ENCODE assay signal across 8 mouse cellular contexts in the genomic region with DNA sequence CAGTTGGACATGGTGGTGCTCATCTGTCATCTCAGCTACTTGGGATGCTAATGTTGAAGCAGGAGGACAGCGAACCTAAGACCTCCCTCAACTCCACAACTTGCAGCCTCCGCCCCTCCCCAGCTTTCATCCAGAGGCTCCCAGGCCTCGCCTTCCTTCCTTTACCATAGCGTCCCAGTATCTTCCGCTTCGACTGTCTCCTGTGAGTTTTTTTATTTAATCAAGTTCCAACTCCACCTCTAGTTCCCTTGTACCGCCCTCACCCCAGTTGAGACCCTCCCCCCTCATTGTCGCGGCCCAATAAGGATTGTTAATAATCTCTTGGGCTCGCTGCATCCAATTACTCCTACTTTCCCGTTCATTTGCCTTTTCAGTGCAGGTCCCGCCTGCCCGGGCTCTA. TPM values are rescaled to one million over a fixed set of nuclear protein-coding genes. Genes with fewer than 3 reads are reported as not detected.
DNase-seq lines count a peak whose midpoint lies in the region; ATAC-seq lines count a peak whose summit lies in the region.

No protein-coding gene starts in this region.

- no peaks in the 10 kb centered on the region for H3K9me3 ChIP-seq in lung, embryonic 16.5 days (ENCODE audit: control insufficient read depth, low read length)
- H3K9me3 ChIP-seq in hindbrain, embryonic 15.5 days = no peaks in the 10 kb centered on the region
- H3K9me3 ChIP-seq in liver, embryonic 15.5 days (replicated peaks) = no peaks in the 10 kb centered on the region

- no peaks in the 10 kb centered on the region for H3K36me3 ChIP-seq in lung, embryonic 16.5 days (ENCODE audit: control insufficient read depth, insufficient read depth, low read length)
- no peaks in the 10 kb centered on the region for H3K36me3 ChIP-seq in hindbrain, embryonic 15.5 days
- H3K36me3 ChIP-seq in liver, embryonic 15.5 days (replicated peaks) = no peaks in the 10 kb centered on the region

- H3K4me3 ChIP-seq in lung, embryonic 16.5 days (ENCODE audit: low read length) = peak overlapping the region; percentile 62
- H3K4me3 ChIP-seq in hindbrain, embryonic 15.5 days = peak overlapping the region; percentile 70
- peak overlapping the region; percentile 15; the same call in 1 of the 2 replicates for H3K4me3 ChIP-seq in liver, embryonic 15.5 days (replicated peaks)

- no peak for ATAC-seq in lung, embryonic 16.5 days (ENCODE audit: low read depth)
- ATAC-seq in hindbrain, embryonic 15.5 days (ENCODE audit: low FRiP score, low read depth) = no peak
- no peak for ATAC-seq in liver, embryonic 15.5 days (ENCODE audit: insufficient read depth)
- ATAC-seq in granulocyte monocyte progenitor cell, adult 5-6 weeks (replicated peaks; ENCODE audit: poor library complexity, severe bottlenecking) = no peak

- H3K27ac ChIP-seq in lung, embryonic 16.5 days (ENCODE audit: low read length) = peak overlapping the region; percentile 27; the same call in 1 of the 2 replicates
- peak overlapping the region; percentile 78 for H3K27ac ChIP-seq in hindbrain, embryonic 15.5 days (replicated peaks)
- H3K27ac ChIP-seq in liver, embryonic 15.5 days (replicated peaks) = no peak overlapping the region

- H3K9ac ChIP-seq in lung, embryonic 16.5 days (ENCODE audit: low read length) = no peak overlapping the region
- peak overlapping the region; percentile 48 for H3K9ac ChIP-seq in hindbrain, embryonic 15.5 days
- no peak overlapping the region for H3K9ac ChIP-seq in liver, embryonic 15.5 days

- no peak for DNase-seq in lung, postnatal 10 days
- peak; percentile 32 to 41 for DNase-seq in cerebellum, postnatal 36 days
- no peak for DNase-seq in thymus, postnatal 14 days
- no peak for DNase-seq in ovary, adult 18-20 months (ENCODE audit: low spot score)

- H3K27me3 ChIP-seq in lung, embryonic 16.5 days (ENCODE audit: control insufficient read depth, insufficient read depth, low read depth, low read length) = peaks cover 62% of the 10 kb centered on the region
- H3K27me3 ChIP-seq in hindbrain, embryonic 15.5 days = peaks cover 10% of the 10 kb centered on the region
- H3K27me3 ChIP-seq in liver, embryonic 15.5 days = peaks cover 94% of the 10 kb centered on the region

- peaks cover 39% of the 10 kb centered on the region for H3K4me1 ChIP-seq in lung, embryonic 16.5 days (replicated peaks; ENCODE audit: control insufficient read depth, insufficient read depth, low read length)
- peaks cover 81% of the 10 kb centered on the region for H3K4me1 ChIP-seq in hindbrain, embryonic 15.5 days (replicated peaks)
- peaks cover 25% of the 10 kb centered on the region for H3K4me1 ChIP-seq in liver, embryonic 15.5 days (replicated peaks)

- H3K4me2 ChIP-seq in lung, embryonic 16.5 days (ENCODE audit: low read depth, low read length) = peak overlapping the region; percentile 99
- peak overlapping the region; percentile 92 for H3K4me2 ChIP-seq in hindbrain, embryonic 15.5 days
- peak overlapping the region; percentile 76 for H3K4me2 ChIP-seq in liver, embryonic 15.5 days

- 6% methylated on average over 13 of the region's 13 CpGs for WGBS in lung, embryonic 16.5 days
- WGBS in hindbrain, embryonic 15.5 days = 2% methylated on average over 13 of the region's 13 CpGs
- WGBS in liver, embryonic 15.5 days (ENCODE audit: insufficient replicate concordance) = 5% methylated on average over 13 of the region's 13 CpGs

RNA-seq across cellular contexts. Expression of a gene that starts 0.5 kb away (rescaled TPM):
- 1.5 and 2.1 TPM in 2 replicates for polyA plus RNA-seq in lung, embryonic 16.5 days (2015; fragmentation: Nextera tagmentation; extraction: Ambion mirVana)
- 6.7 and 6.8 TPM in 2 replicates for polyA plus RNA-seq in hindbrain, embryonic 15.5 days (2015; fragmentation: Nextera tagmentation; extraction: Ambion mirVana)
- 0.05 TPM in 2 replicates for polyA plus RNA-seq in liver, embryonic 15.5 days (2015; fragmentation: Nextera tagmentation; extraction: Ambion mirVana)
- total RNA-seq in granulocyte monocyte progenitor cell, adult 5-6 weeks (2014; fragmentation: Nextera tagmentation) = 0.36 and 0.92 TPM in 2 replicates
- 0.05 TPM in 1 of 2 replicates, not detected in the other for total RNA-seq in granulocyte monocyte progenitor cell, adult 5-6 weeks (2017)

RNA-seq across cellular contexts. Expression of a gene that starts 17.8 kb away (rescaled TPM):
- 93.0 and 140 TPM in 2 replicates for polyA plus RNA-seq in lung, embryonic 16.5 days (2015; fragmentation: Nextera tagmentation; extraction: Ambion mirVana)
- polyA plus RNA-seq in hindbrain, embryonic 15.5 days (2015; fragmentation: Nextera tagmentation; extraction: Ambion mirVana) = 2.1 and 2.2 TPM in 2 replicates
- 13.8 and 14.2 TPM in 2 replicates for polyA plus RNA-seq in liver, embryonic 15.5 days (2015; fragmentation: Nextera tagmentation; extraction: Ambion mirVana)
- total RNA-seq in granulocyte monocyte progenitor cell, adult 5-6 weeks (2014; fragmentation: Nextera tagmentation) = 258 and 328 TPM in 2 replicates
- 107 and 112 TPM in 2 replicates for total RNA-seq in granulocyte monocyte progenitor cell, adult 5-6 weeks (2017)

RNA-seq across cellular contexts. Expression of a gene that starts 36.2 kb away (rescaled TPM):
- polyA plus RNA-seq in lung, embryonic 16.5 days (2015; fragmentation: Nextera tagmentation; extraction: Ambion mirVana) = 86.2 and 87.0 TPM in 2 replicates
- polyA plus RNA-seq in hindbrain, embryonic 15.5 days (2015; fragmentation: Nextera tagmentation; extraction: Ambion mirVana) = 60.3 and 70.4 TPM in 2 replicates
- 45.9 and 47.1 TPM in 2 replicates for polyA plus RNA-seq in liver, embryonic 15.5 days (2015; fragmentation: Nextera tagmentation; extraction: Ambion mirVana)
- 56.8 and 63.3 TPM in 2 replicates for total RNA-seq in granulocyte monocyte progenitor cell, adult 5-6 weeks (2014; fragmentation: Nextera tagmentation)
- 21.5 and 34.6 TPM in 2 replicates for total RNA-seq in granulocyte monocyte progenitor cell, adult 5-6 weeks (2017)

RNA-seq across cellular contexts. Expression of a gene that starts 41.3 kb away (rescaled TPM):
- 100 and 109 TPM in 2 replicates for polyA plus RNA-seq in lung, embryonic 16.5 days (2015; fragmentation: Nextera tagmentation; extraction: Ambion mirVana)
- 27.5 and 29.4 TPM in 2 replicates for polyA plus RNA-seq in hindbrain, embryonic 15.5 days (2015; fragmentation: Nextera tagmentation; extraction: Ambion mirVana)
- polyA plus RNA-seq in liver, embryonic 15.5 days (2015; fragmentation: Nextera tagmentation; extraction: Ambion mirVana) = 51.9 and 54.8 TPM in 2 replicates
- 102 and 131 TPM in 2 replicates for total RNA-seq in granulocyte monocyte progenitor cell, adult 5-6 weeks (2014; fragmentation: Nextera tagmentation)
- 63.4 and 70.2 TPM in 2 replicates for total RNA-seq in granulocyte monocyte progenitor cell, adult 5-6 weeks (2017)

RNA-seq across cellular contexts. Expression of a gene that starts 58.1 kb away (rescaled TPM):
- polyA plus RNA-seq in lung, embryonic 16.5 days (2015; fragmentation: Nextera tagmentation; extraction: Ambion mirVana) = 0.33 and 1.1 TPM in 2 replicates
- not detected in 2 replicates for polyA plus RNA-seq in hindbrain, embryonic 15.5 days (2015; fragmentation: Nextera tagmentation; extraction: Ambion mirVana)
- polyA plus RNA-seq in liver, embryonic 15.5 days (2015; fragmentation: Nextera tagmentation; extraction: Ambion mirVana) = 0.85 and 0.89 TPM in 2 replicates
- 0.38 TPM in 1 of 2 replicates, not detected in the other for total RNA-seq in granulocyte monocyte progenitor cell, adult 5-6 weeks (2014; fragmentation: Nextera tagmentation)
- total RNA-seq in granulocyte monocyte progenitor cell, adult 5-6 weeks (2017) = not detected in 2 replicates

Comparison
In these comparisons a context has a peak if more than half of its experiments do, and no peak if none do; other contexts are left out.
1. H3K4me3 ChIP-seq: peak in every context shown above with its lines; median percentile 70 in hindbrain, embryonic 15.5 days; 62 in lung, embryonic 16.5 days; 15 in liver, embryonic 15.5 days.
2. DNase-seq: peak in cerebellum, postnatal 36 days (2 of 2); none in lung, postnatal 10 days (single experiment), thymus, postnatal 14 days (single experiment) and ovary, adult 18-20 months (single experiment).
3. Peak in every context shown above with its lines, with median percentiles within 50 percentile points of each other: H3K4me2 ChIP-seq.